Mouse (Mus musculus) thymus, adult 2 months (tissue): ENCODE measurements around the gene Uhrf1bp1. TPM values are rescaled to one million over a fixed set of nuclear protein-coding genes. Genes with fewer than 3 reads are reported as not detected.

Experiments used
- DNase-seq: peaks from one replicate; pipeline ENCODE4 v3.0.0; 2021
- H3K27ac ChIP-seq: fragments of 200-500 bp; 2 replicates; pipeline ENCODE4 v1.5.1; 2012; ENCODE audit warnings: low read length, control low read depth; ENCODE audit not compliant: control insufficient read depth, insufficient read depth
- H3K27me3 ChIP-seq: fragments of 200-500 bp; 2 replicates; pipeline ENCODE4 v1.6.1; 2012; ENCODE audit warnings: mild to moderate bottlenecking, low read length, moderate library complexity, mixed read lengths; ENCODE audit not compliant: control insufficient read depth, insufficient read depth
- H3K36me3 ChIP-seq: fragments of 200-500 bp; 2 replicates; pipeline ENCODE4 v1.6.1; 2012; ENCODE audit warnings: mild to moderate bottlenecking, low read length, moderate library complexity; ENCODE audit not compliant: control insufficient read depth, insufficient read depth
- H3K4me1 ChIP-seq: fragments of 200-500 bp; replicated peaks from 2 replicates; pipeline ENCODE4 v1.6.1; 2012; ENCODE audit warnings: low read length; ENCODE audit not compliant: control insufficient read depth, insufficient read depth
- H3K4me3 ChIP-seq: fragments of 200-500 bp; 2 replicates; pipeline ENCODE4 v1.5.1; 2012; ENCODE audit warnings: mild to moderate bottlenecking, low read length, control low read depth, moderate library complexity; ENCODE audit not compliant: control insufficient read depth, insufficient read depth
- CTCF ChIP-seq: fragments of 200-500 bp; IDR thresholded peaks from 2 replicates; pipeline ENCODE4 v1.5.1; 2012; ENCODE audit warnings: mild to moderate bottlenecking, control low read depth, low read length, moderate library complexity, borderline replicate concordance; ENCODE audit not compliant: control insufficient read depth, poor library complexity, insufficient read depth; ENCODE audit errors: extremely low read depth
- POLR2A ChIP-seq: fragments of 200-500 bp; IDR thresholded peaks from 2 replicates; pipeline ENCODE4 v1.6.1; 2012; ENCODE audit warnings: mild to moderate bottlenecking, low read length, control low read depth, moderate library complexity; ENCODE audit not compliant: control insufficient read depth, poor library complexity, insufficient read depth; ENCODE audit errors: extremely low read depth
- WGBS: fragments of 180-500 bp; shearing (Covaris S2); methylation state at CpG from one replicate; pipeline ENCODE4 v1.1.7; 2018; 5-methylcytosine and 5-hydroxymethylcytosine counted together
- polyA plus RNA-seq: library from polyadenylated mRNA; depleted of rRNA; stranded (reverse); fragments of >200 nt; gene quantifications from 2 replicates; pipeline ENCODE4 v1.2.3, GENCODE M21; 2012

The Uhrf1bp1 gene
- polyA plus RNA-seq, 1 experiment: 4.4 TPM

- H3K27me3 ChIP-seq: no peaks in the 10 kb centered on the region
- WGBS: 1% methylated on average over 35 of the region's 35 CpGs
- peak overlapping the region; percentile 74 for H3K4me3 ChIP-seq
- peaks cover 18% of the 10 kb centered on the region; the same call in 1 of the 2 replicates for H3K36me3 ChIP-seq
- peak; percentile 95 for DNase-seq
- H3K4me1 ChIP-seq: peaks cover 2% of the 10 kb centered on the region; the same call in 1 of the 2 replicates
- TF ChIP-seq CTCF (peak; percentile 39; the same call in 1 of the 2 replicates), POLR2A (peak; percentile 67)
- no peak overlapping the region for H3K27ac ChIP-seq
Measured at GRCm38 (mm10) chr17:27839469-27840252, 16.6 kb upstream of the Uhrf1bp1 start.

- DNase-seq: no peak
- WGBS: 100% methylated on average over 1 of the region's 1 CpGs
Measured at GRCm38 (mm10) chr17:27848351-27848750, 7.9 kb upstream of the Uhrf1bp1 start.

GRCm38 (mm10) chr17:27851076-27851475 lies 5.2 kb upstream of the Uhrf1bp1 start:
- H3K27me3 ChIP-seq: no peaks in the 10 kb centered on the region
- DNase-seq: no peak
- no peaks in the 10 kb centered on the region for H3K4me1 ChIP-seq
- TF ChIP-seq POLR2A (no peak), CTCF (no peak)
- WGBS: 65% methylated on average over 3 of the region's 3 CpGs
- H3K36me3 ChIP-seq: peaks cover 51% of the 10 kb centered on the region
- H3K27ac ChIP-seq: no peak overlapping the region
- H3K4me3 ChIP-seq: no peak overlapping the region

More at GRCm38 (mm10) chr17:27848351-27848750, 7.9 kb upstream of the Uhrf1bp1 start:
- Histone ChIP-seq H3K27me3 (no peaks in the 10 kb centered on the region), H3K36me3 (peaks cover 66% of the 10 kb centered on the region), H3K4me3 (no peak overlapping the region), H3K4me1 (no peaks in the 10 kb centered on the region), H3K27ac (no peak overlapping the region)
- TF ChIP-seq CTCF (no peak), POLR2A (no peak)

- Histone ChIP-seq H3K4me3 (peak overlapping the region; percentile 98), H3K27ac (no peak overlapping the region), H3K4me1 (peaks cover 9% of the 10 kb centered on the region), H3K27me3 (peaks cover 10% of the 10 kb centered on the region; the same call in 1 of the 2 replicates), H3K36me3 (peaks cover 10% of the 10 kb centered on the region)
- TF ChIP-seq POLR2A: no peak
- TF ChIP-seq CTCF: no peak
- 3% methylated on average over 52 of the region's 52 CpGs for WGBS
- DNase-seq: peak; percentile 21
Measured at GRCm38 (mm10) chr17:27856798-27857648, 782 bp downstream of the Uhrf1bp1 start.

GRCm38 (mm10) chr17:27857649-27858475 lies 1.6 kb downstream of the Uhrf1bp1 start:
- Histone ChIP-seq H3K36me3 (peaks cover 3% of the 10 kb centered on the region; the same call in 1 of the 2 replicates), H3K27me3 (peaks cover 10% of the 10 kb centered on the region; the same call in 1 of the 2 replicates), H3K4me3 (no peak overlapping the region), H3K27ac (no peak overlapping the region), H3K4me1 (peaks cover 9% of the 10 kb centered on the region)
- no peak for TF ChIP-seq POLR2A
- TF ChIP-seq CTCF: no peak
- DNase-seq: no peak
- 47% methylated on average over 11 of the region's 11 CpGs for WGBS

GRCm38 (mm10) chr17:27859131-27859530 lies 2.9 kb downstream of the Uhrf1bp1 start:
- WGBS: 96% methylated on average over 2 of the region's 2 CpGs
- H3K27ac ChIP-seq: no peak overlapping the region
- DNase-seq: no peak
- H3K4me3 ChIP-seq: no peak overlapping the region
- H3K36me3 ChIP-seq: no peaks in the 10 kb centered on the region
- TF ChIP-seq POLR2A (no peak), CTCF (no peak)
- peaks cover 10% of the 10 kb centered on the region; the same call in 1 of the 2 replicates for H3K27me3 ChIP-seq
- H3K4me1 ChIP-seq: peaks cover 9% of the 10 kb centered on the region
